Mouse (Mus musculus) kidney, postnatal 14 days (tissue): ENCODE results near the gene Pde4c.

Experiments
- DNase-seq: peaks from one replicate; pipeline ENCODE4 v3.0.0; 2022; ENCODE audit warnings: mixed read lengths

Gene Pde4c

DNA sequence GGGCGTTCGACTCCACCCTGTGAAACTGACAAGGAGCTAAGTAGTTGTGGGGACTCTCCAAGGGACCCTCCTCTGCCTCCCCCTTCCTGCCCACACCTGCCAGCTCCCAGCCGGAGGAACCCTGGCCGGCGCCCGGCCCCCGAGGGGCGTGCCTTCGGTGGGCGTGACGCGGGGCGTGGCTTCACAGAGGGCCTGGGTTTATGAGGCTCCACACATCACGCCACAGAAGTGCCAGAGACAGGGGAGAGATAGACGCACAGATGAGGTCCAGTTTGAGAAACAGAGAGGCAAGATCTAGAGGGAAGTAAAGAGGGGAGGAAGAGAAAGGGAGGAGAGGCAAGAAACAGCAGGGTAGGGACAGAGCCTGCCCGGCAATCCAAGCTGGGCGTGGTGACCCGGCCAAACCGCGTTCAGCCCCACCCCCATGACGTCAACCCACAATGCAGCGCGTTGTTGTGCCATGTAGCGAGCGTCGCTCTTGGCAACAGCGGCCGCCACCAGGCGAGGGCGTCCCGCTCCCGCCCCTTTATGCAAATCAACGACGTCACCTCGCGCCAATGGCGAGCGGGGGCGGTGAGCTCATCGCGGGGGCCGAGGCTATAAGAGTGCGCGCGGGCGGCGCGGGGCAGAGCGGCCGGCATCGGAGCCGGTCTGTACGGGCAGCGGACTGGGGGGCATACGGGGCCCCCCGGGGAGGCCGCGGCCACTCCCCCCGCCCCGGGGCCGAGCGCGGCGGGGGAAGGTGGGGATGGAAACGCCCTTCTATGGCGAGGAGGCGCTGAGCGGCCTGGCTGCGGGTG is 25.0 kb upstream of the Pde4c start, which contains the start of gene Jund:
Gene Jund, plus strand, starts transcription at position 640 of the 800 bp plus-strand sequence.
- peak; percentile 99 for DNase-seq

DNA sequence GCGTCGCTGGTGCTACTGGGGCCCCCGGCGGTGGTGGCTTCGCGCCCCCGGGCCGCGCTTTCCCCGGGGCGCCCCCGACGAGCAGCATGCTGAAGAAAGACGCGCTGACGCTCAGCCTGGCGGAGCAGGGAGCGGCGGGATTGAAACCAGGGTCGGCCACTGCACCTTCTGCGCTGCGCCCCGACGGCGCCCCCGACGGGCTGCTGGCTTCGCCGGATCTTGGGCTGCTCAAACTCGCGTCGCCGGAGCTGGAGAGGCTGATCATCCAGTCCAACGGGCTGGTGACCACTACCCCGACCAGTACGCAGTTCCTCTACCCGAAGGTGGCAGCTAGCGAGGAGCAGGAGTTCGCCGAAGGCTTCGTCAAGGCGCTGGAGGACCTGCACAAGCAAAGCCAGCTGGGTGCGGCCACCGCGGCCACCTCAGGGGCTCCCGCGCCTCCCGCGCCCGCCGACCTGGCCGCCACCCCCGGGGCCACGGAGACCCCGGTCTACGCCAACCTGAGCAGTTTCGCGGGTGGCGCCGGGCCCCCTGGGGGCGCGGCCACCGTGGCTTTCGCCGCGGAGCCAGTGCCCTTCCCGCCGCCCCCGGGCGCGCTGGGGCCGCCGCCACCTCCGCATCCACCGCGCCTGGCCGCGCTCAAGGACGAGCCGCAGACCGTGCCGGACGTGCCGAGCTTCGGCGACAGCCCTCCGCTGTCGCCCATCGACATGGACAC is 24.2 kb upstream of the Pde4c start:
- DNase-seq = peak; percentile 52

DNA sequence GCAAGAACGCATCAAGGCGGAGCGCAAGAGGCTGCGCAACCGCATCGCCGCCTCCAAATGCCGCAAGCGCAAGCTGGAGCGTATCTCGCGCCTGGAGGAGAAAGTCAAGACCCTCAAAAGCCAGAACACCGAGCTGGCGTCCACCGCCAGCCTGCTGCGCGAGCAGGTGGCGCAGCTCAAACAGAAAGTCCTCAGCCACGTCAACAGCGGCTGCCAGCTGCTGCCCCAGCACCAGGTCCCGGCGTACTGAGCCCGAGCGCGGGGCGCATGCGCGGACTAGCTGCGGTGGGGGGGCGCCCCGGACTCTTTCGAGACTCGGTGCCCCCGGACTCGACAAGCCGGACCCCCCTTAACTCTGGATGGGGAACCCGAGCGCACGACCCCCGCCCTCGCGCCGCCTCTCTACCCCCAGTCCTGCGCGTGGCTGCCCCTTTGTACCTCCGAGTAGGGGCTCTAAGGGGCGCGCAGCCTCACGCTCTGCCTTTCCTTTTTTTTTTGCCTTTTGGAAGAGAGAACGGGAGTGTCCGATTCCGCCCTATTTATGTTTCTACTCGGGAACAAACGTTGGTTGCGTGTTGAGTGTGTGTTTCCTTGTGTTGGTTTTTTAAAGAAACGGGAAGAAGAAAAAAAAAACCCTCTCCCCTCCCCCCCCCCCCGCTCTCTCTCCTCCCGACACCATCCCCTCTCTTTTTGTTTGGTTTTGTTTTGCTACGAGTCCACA is 23.5 kb upstream of the Pde4c start:
- DNase-seq = peak; percentile 90

DNA sequence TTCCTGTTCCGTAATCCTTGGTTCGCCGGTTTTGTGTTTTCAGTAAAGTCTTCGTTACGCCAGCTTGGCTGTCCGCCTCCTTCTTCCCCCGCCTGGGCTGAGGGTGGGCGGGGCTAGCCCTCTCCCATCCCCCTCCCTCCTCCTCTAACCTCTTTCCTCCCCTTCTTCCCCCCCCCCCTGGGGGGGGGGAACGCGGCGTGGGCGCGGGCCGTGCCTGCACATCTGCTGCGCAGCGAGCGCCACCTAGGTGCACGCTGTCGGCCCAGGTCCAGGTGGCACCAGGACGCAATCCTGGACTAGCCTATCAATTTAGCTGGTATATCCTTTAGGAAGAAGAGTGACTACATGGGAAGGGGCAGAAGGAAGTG is 23.0 kb upstream of the Pde4c start:
- peak; percentile 96 for DNase-seq

DNA sequence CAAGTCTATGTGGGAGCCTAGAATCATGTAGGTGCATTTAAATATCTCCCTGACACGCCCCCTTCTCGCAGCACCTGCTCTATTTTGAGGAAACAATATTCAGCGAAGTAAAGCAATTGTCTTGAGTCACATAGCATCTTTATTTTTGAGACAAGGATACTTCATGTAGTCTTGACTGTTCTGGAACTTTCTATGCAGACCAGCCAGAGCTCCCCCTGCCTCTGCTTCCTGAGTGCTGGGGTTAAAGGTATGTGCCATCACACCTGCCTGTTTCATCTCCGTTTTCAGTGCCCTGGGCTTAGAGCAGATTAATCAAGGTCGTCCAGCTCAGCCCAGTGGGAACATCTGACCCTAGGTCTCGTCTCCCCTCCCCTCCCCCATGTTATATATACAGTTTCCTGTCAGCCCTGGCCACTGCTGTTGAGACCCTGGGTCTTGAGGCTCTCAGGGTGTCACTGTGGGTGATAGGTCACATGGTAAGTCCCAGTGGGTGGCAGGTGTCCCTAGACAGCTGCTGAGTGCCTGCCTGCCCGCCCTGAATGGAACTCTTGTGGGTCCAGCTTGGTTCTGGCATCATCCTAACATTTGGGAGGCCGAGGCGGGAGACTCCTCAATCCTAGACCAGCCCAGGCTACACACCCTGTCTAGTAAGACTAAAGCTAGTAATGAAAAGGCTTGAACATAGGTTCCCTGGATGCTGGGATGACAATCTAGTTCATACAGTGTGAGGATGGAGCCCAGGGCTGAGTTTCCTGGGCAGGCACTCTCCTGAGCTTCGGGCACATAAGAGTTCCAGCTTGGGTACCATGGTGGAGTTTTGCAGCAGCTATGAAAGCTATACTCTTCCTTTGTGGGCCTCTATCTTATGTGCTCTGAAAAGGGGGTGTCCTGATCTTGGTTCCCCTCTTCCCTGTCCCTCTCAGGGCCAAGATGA is 22.2 kb upstream of the Pde4c start:
- no peak for DNase-seq

DNA sequence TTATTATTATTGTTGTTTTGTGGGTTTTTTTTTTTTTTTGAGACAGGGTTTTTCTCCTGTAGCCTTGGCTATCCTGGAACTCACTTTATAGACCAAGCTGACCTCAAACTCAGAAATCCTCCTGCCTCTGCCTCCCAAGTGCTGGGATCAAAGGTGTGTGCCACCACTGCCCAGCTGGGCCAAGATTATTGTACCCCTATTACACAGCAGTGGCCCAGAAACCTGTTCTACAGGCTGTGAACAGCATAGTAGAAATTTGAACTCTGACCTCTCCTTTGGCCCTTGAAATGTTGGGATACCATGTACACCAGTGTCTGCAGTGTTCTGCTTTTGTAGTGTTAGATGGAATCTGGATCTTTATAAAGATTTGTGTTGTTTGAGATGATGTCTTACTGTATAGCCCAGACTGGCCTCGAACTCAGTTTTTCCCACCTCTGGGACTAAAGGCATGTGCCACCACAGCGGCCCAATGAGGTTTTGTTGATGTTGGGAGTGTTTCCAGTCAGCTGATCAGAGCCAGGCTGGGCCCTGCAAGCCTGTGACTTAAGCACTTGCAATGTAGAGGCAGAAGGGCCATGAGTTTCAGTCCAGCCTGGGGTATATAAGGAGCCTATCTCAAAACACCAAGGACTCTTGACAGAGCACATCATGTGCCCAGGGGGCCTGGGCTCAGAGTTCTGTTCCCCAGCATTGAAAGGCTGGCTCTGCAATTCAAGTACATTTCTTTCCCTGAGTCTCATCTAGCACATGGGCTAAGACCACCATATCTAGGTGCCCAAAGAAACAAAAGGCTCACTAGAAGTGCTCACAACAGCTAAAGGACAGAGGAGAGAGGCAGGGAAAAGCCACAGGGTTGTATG is 21.3 kb upstream of the Pde4c start:
- no peak for DNase-seq

DNA sequence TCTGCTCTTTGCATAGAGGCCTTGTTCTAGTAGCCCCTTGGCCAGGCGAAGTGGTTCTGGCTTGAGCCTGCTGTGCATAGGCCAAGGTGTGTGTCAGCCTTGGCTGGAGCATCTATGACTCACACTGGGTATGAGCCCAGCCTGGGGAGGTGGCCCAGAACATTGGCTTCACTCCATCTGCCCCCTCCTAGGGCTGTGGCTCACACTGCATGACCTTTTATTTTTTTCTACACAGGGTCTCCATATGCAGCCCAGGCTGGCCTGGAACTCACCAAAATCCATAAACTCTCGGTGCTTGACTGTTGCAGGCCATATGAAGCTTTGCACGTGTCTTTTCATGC is 20.7 kb upstream of the Pde4c start:
- no peak for DNase-seq

DNA sequence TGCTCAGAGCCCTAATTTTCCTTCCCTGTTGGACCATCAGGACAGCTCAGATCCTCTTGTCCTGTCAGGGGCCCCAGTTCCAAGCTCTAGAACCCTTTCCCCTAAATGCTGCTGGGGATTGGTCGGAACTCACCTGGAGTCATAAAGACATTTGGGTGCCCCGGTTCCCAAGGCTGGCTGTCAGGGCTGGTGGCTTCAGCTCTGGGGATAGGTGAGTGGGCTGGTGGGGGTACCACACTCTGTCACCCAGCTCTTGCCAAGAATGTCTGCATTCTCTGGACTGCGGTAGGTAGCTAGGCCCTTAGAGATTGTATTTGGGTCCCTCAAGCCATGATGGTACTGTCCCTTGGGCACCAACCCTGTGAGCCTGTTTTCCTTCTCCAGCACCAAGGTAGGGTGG is 20.2 kb upstream of the Pde4c start, which contains the start of gene Iqcn:
Gene Iqcn, plus strand, starts transcription at position 171 of the 400 bp plus-strand sequence.
- no peak for DNase-seq

DNA sequence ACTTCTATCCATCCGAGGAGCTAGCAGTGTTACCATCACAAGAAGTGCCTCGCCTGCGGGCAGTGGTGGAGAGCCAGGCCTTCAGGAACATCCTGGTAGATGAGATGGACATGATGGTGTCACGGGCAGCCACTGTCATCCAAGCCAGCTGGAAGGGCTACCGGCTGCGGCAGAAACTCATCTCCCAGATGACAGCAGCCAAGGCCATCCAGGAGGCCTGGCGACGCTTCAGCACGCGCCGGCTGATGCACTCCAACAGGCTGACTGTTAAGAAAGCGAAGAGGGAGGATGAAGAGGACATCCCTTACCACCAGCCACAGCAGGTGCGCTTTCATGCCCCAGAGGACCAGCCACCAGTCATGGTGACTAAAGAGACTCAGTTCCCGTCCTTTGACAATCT is 15.2 kb upstream of the Pde4c start:
- DNase-seq = no peak

DNA sequence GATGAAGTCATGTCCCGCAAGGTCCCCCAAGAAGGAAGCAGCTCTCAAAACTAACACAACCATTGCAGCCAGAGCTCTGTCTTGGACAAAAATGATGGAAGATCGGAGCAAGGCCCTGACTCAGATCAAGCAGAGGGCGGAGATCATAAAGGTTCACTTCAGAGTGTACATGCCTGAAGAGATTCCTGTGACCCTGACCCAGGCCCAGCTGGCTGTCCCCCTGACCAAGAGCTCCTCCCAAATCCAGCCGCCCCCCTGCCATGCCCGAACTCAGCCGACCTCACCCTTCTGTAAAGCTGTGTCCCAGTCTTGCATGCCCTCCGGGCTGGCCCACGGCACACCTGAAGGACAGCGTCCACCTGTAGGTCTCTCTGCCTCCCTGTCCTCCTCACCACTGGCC is 13.7 kb upstream of the Pde4c start:
- no peak for DNase-seq

DNA sequence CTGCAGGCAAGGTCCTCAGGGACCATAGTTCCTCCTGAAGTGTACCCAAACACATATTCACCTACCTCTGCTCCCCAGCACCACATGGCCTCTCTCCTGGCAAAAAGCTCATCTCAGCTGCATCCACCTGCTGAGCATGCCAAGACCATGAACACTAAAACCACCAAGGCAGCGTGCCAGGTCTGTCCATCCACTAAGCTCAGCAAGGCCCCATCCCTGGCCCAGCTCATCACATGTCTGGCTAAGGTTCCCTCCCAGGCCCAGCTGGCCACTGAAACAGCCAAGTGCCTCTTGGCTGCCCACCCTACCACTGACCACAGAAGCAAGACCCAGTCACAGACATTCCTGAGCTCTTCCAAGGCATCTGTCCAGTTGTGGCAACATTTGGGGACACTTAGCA is 13.2 kb upstream of the Pde4c start:
- no peak for DNase-seq

DNA sequence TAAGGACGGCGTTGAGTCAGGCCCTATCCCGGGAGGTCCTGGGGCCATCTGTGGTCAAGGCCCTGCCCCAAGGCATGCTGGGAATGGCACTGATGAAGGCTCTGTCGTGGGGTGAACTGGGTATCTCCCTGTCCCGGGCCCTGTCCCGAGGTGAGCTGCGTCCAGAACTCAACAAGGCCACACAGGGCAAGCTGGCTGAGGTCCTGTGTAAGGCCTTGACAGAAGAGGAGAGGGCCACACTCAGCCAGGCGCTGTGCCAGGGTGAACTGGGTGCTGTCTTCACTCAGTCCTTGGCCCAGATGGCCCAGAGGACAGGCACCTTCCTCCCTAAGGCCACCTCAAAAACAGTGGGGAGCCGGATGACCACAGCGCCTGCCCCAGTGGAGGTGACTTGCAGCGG is 12.5 kb upstream of the Pde4c start:
- no peak for DNase-seq

DNA sequence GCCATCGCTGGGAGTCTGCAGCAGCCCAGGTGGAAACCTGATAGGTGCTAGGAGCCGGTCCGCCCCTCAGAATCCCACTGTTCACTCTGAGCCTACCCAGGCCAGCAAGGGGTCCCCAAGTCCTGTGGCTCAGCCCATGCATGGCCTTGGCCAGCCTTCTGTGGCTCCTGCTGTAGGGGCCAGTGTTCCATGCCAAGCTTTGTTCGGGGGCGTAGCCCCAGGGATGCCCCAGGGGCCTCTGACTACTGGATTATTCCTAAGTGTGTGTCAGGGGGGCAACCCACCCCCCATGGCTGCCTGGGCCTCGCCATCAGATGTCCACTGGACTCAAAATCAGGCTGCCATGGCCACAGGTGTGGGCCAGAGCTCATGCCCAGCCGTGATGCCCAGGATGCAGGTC is 9.5 kb upstream of the Pde4c start:
- DNase-seq = no peak

DNA sequence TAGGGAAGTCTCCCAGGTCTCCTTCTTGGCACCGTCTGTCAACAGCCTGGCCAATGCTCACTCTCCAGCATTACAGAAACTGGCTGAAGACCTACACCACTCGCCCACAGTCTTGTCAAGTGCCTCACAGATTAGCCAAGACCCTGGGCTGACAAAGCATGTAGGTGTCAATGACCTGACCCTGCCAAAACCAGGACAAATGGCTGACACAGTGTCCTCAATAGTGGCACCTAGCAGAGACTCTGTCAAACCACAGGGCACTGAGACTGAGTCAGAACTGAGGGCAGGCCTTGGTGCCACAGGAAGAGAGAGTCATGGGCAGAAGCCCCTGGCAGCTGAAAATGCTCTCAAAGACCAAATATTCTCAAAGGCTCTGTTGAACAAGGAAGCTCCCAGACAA is 8.4 kb upstream of the Pde4c start:
- DNase-seq = no peak

DNA sequence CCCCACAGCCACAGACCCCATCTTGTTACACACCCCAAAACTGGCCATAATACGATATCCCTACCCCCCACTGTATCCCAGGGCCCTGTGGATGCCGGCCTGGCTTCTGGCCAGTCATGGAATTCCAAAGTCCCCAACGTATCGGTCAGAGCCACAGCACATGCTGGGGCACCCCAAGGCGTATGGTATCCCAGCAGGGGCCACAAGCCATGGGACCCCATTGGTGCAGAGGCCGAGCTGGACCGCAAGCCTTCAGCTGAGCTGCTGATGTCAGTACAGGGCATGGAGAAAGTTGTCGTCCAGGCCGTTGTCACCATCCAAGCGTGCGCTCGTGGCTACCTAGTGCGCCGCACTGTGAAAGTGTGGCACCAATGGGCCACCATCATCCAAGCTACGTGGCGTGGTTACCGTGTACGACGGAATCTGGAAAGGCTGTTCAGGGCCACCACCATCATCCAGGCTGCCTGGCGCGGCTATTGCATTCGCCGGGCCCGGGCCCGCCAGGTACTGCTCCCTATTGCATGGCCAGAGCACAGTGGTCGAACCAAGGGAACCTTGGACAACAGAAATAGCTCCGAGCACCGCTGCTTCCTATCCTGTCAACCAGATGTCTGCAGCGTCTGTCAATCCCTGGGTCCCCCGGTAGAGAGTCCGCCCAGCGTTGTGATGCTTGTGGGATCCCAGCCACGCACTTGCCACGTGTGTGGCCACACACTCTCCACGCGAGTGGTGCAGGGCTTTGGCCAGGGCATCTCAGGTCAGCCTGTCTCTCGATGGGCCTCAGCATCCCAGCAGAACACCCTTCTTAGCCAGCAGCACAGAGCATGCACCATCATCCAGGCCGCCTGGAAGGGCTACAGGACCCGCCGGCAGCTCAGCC is 6.8 kb upstream of the Pde4c start:
- DNase-seq = peak; percentile 4

DNA sequence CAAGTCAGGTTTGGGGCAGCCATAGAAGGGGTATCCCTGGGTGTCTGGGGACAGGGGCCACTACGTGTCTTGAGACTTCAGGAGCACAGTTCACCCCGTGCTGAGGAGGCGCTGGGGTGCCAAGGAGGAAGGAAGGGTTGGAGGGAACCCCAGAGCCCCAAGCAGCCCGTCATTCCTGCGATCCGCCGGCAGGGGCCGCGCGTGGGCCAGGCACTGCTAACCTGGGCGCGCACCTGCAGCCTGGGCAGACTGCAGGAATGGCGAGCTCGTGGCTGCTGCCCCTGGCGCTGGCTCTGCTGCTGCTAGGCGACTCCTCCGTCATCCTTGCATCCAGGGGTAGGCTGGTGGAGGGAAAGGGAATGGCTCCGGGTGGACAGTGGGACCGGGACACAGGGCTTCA is 5.2 kb upstream of the Pde4c start, which contains the start of gene Gm3336:
Gene Gm3336, plus strand, starts transcription at position 247 of the 400 bp plus-strand sequence.
- DNase-seq = peak; percentile 81

DNA sequence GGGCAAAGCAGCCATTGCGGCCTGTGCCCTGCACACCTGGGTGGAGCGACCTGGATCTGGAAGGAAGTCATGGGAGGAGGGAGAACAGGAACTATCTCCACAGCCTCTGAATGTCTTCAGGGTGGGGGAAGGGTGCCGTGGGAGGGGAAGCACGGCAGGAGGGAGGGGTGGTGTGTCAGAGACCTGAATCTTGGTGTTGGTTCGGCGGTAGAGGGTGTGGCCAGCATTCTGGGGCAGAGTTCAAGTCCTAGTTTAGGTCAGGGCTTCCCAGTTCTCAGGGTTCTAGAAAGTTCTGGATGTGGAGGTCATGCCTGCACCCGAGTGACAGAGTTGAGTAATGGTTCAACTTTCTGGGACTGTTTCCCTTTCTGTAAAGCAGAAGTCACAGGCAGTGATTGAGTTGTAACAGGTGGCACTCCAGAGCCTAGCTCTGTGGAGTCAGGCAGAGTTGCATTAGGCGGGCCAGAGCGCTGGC is 3.7 kb upstream of the Pde4c start:
- peak; percentile 13 for DNase-seq

DNA sequence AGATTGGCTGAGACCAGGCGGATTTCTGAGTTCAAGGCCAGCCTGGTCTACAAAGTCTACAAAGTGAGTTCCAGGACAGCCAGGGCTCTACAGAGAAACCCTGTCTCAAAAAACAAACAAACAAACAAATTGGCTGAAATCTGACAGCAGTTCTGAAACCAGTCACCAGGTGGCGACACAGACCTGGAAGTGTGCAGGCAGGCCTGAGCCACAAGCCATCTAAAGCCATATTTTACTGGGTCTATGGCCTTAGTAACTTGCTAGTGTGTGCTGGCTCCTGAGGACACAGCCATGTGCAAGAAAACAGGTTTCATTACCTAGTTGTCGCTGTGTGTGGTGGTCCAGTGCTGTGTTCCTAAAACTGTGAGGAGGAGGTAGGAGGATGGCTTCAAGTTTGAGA is 2.8 kb upstream of the Pde4c start:
- peak; percentile 86 for DNase-seq

DNA sequence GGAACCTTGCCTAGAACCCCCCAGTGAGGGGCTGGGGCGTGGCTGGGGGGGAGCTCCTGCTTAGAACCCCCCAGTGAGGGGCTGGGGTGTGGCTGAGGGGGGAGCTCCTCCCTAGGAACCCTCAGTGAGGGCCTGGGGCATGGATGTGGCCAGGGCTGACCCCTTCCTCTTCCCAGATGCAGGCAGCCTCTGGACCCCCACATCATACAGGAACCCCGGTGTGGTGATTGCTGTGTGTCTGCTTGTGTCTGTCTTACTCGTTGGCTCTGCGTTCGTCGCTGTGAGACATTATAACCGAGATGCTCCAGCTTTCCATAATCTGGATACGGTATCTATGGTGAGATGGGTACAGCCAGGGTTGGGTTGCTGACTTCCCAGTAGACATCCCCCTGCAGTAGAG is 1.9 kb upstream of the Pde4c start:
- DNase-seq = peak; percentile 3

DNA sequence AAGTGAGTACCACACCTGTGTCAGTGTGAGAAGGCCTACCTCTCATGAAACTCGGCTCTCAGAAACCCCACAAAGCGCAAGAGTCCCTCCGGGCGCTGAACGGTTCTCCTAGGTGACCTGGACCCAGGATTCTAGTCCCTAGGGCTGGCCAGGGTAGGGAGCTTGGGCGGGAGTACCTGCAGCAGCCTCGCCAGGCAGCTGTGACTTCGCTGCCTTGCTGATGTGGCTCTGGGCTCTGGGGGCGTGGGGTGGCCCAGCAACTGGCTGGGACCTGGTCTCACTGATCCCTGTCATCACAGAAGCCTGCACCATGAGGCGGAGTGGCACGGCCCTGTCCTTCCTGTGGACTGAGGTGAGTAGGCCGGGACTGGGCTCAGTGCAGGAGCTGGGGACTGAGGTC is 696 bp downstream of the Pde4c start:
- no peak for DNase-seq
